Mouse (Mus musculus) thymus, adult 2 months (tissue): ENCODE measurements around the gene Dync1i1.

Source experiments
- CTCF ChIP-seq: fragments of 200-500 bp; IDR thresholded peaks from 2 replicates; pipeline ENCODE4 v1.5.1; 2012; ENCODE audit warnings: mild to moderate bottlenecking, control low read depth, low read length, moderate library complexity, borderline replicate concordance; ENCODE audit not compliant: control insufficient read depth, poor library complexity, insufficient read depth; ENCODE audit errors: extremely low read depth
- POLR2A ChIP-seq: fragments of 200-500 bp; IDR thresholded peaks from 2 replicates; pipeline ENCODE4 v1.6.1; 2012; ENCODE audit warnings: mild to moderate bottlenecking, low read length, control low read depth, moderate library complexity; ENCODE audit not compliant: control insufficient read depth, poor library complexity, insufficient read depth; ENCODE audit errors: extremely low read depth

DNA sequence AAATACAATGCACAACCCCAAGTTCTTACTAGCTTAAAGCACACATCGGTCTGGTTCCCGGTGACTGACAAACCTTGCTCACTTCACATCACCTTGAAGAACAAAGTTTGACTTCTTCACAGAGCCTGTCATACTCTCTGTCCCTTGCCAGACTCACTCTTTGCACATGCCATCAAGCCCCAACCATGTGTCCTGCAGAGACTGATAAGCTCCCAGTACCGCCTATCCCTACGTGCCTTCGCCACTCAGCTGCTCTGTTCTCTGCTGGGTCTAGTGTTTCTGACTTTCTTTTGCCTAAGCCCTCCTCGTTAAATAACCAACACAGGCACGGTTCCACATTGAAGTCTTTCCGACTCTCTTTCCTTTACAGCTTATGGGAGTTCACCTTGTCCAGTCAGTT is 244.2 kb downstream of the Dync1i1 start:
- TF ChIP-seq CTCF, result no peak
- TF ChIP-seq POLR2A, result no peak
